Mouse (Mus musculus): Measurements from ENCODE around the gene Spock2.

DNA sequence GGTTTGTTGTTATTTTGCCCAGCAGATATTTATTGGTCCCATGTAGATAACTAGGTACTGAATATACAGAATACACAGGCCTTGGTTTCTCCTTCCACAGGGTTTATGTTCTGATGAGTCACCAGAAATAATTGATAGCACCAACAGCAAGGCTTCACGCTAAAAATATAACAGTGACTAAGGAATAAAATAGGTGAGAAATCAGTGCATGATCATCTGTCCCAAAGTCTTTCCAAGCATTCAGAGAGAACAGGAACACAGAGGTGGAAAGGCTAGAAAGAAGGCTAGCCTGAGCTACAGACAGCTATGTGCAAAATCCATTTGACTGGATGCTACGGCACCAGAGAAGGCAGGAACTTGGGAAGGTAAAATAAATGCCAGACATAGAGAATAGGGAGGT is 10.5 kb upstream of the Spock2 start:
- TF ChIP-seq POLR2A (IDR thresholded peaks at IDR 0.05; ENCODE audit: control insufficient read depth, low read depth, low read length) = no peak
- no peak for TF ChIP-seq CTCF (IDR thresholded peaks at IDR 0.05; ENCODE audit: control insufficient read depth, insufficient read depth, insufficient replicate concordance, low read depth, low read length)
